Mouse (Mus musculus): Measurements from ENCODE around the gene Stil. TPM values are rescaled to one million over a fixed set of nuclear protein-coding genes. Genes with fewer than 3 reads are reported as not detected.

Stil gene
- polyA plus RNA-seq, 1 experiment from 2014 or later, result 16.2 TPM

DNA sequence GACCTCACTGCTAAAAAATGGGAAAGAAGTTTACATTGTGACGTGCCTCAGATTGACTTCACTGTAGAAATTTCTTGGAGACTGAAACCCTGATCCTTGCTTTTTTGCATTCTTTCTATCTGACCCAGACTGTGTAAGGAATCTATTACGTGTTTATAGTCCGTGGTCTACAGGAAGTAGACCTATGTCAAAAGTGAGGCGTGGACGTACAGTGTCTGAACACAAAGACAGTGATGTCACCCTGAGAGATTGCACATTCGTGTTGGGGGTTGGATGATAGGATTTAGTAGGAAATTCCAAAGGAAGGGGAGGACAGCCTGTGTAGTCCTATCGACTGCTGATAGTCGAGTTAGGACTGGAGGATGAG, 453 bp downstream of the Stil start:
- WGBS, result 0% methylated on average over 8 of the region's 8 CpGs
- peak; percentile 2; the same call in 1 of the 2 replicates for ATAC-seq (ENCODE audit: insufficient number of reproducible peaks, insufficient read depth, low FRiP score, low read depth)

GRCm38 (mm10) chr4:115014276-115014675, 14.3 kb downstream of the Stil start:
- peaks cover 40% of the 10 kb centered on the region for H3K36me3 ChIP-seq (ENCODE audit: control insufficient read depth, insufficient read depth, low read length)
- H3K27me3 ChIP-seq (ENCODE audit: control insufficient read depth, insufficient read depth, low read length), result no peaks in the 10 kb centered on the region
- no peaks in the 10 kb centered on the region for H3K9me3 ChIP-seq (ENCODE audit: control insufficient read depth, low read depth, low read length)
- H3K4me1 ChIP-seq (ENCODE audit: control insufficient read depth, insufficient read depth, low read length), result no peaks in the 10 kb centered on the region
- no peak overlapping the region for H3K27ac ChIP-seq (ENCODE audit: low read length)
- WGBS, result 92% methylated on average over 3 of the region's 3 CpGs
- H3K9ac ChIP-seq (replicated peaks; ENCODE audit: low read depth, low read length), result no peak overlapping the region
- no peak overlapping the region for H3K4me2 ChIP-seq (replicated peaks; ENCODE audit: low read depth, low read length)
- no peak overlapping the region for H3K4me3 ChIP-seq (ENCODE audit: low read depth, low read length)
- ATAC-seq (ENCODE audit: insufficient number of reproducible peaks, insufficient read depth, low FRiP score, low read depth), result no peak

More for the DNA sequence above, 453 bp downstream of the Stil start:
- Histone ChIP-seq H3K4me2 (replicated peaks; ENCODE audit: low read depth, low read length) (peak overlapping the region; percentile 72), H3K4me1 (ENCODE audit: control insufficient read depth, insufficient read depth, low read length) (peaks cover 13% of the 10 kb centered on the region; the same call in 1 of the 2 replicates), H3K9ac (replicated peaks; ENCODE audit: low read depth, low read length) (peak overlapping the region; percentile 61), H3K27ac (ENCODE audit: low read length) (peak overlapping the region; percentile 75), H3K9me3 (ENCODE audit: control insufficient read depth, low read depth, low read length) (no peaks in the 10 kb centered on the region), H3K4me3 (ENCODE audit: low read depth, low read length) (peak overlapping the region; percentile 70), H3K27me3 (ENCODE audit: control insufficient read depth, insufficient read depth, low read length) (no peaks in the 10 kb centered on the region), H3K36me3 (ENCODE audit: control insufficient read depth, insufficient read depth, low read length) (peaks cover 6% of the 10 kb centered on the region)

DNA sequence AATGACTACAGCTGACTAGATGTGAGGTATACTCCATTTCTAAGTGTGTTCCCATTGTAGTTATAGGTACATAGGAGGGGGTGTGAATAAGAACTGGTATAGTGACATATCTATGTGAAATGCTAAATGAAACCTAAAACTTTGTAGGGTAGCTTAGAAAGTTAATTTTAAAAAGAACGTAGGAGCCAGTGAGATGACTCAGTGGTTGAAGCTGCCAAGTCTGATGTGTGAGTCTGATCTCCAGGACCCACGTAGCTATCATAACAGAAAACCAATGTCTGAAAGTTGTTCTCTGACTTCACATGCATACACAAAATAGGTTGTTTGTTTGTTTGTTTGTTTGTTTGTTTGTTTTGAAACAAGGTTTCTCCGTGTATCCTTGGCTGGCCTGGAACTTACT, 20.0 kb downstream of the Stil start:
- Histone ChIP-seq H3K27me3 (ENCODE audit: control insufficient read depth, insufficient read depth, low read length) (no peaks in the 10 kb centered on the region), H3K4me3 (ENCODE audit: low read depth, low read length) (no peak overlapping the region), H3K36me3 (ENCODE audit: control insufficient read depth, insufficient read depth, low read length) (peaks cover 39% of the 10 kb centered on the region), H3K9me3 (ENCODE audit: control insufficient read depth, low read depth, low read length) (no peaks in the 10 kb centered on the region), H3K9ac (replicated peaks; ENCODE audit: low read depth, low read length) (no peak overlapping the region), H3K4me2 (replicated peaks; ENCODE audit: low read depth, low read length) (no peak overlapping the region), H3K27ac (ENCODE audit: low read length) (no peak overlapping the region), H3K4me1 (ENCODE audit: control insufficient read depth, insufficient read depth, low read length) (no peaks in the 10 kb centered on the region)
- no peak for ATAC-seq (ENCODE audit: insufficient number of reproducible peaks, insufficient read depth, low FRiP score, low read depth)
- 89% methylated on average over 3 of the region's 3 CpGs for WGBS

DNA sequence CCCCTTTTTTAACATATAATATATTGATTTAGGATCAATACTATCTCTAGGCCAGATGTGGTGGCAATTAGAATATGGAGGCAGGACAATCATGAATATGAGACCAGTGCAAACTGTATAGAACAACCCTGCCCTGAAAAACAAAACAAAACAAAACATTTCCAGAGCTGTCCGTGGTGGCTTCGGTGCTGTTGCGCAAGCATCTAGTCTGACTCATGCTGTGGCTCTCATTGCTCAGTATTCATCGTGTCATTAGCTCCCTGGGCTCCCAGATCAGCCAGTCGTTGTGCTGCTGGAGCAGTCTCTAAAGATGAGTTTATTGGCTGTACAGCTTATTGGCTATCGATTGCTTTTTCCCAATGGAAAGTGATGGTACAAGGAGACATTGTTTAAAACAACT, 35.1 kb downstream of the Stil start:
- Histone ChIP-seq H3K36me3 (ENCODE audit: control insufficient read depth, insufficient read depth, low read length) (peaks cover 10% of the 10 kb centered on the region; the same call in 1 of the 2 replicates), H3K27me3 (ENCODE audit: control insufficient read depth, insufficient read depth, low read length) (no peaks in the 10 kb centered on the region), H3K9ac (replicated peaks; ENCODE audit: low read depth, low read length) (no peak overlapping the region), H3K4me3 (ENCODE audit: low read depth, low read length) (no peak overlapping the region), H3K4me2 (replicated peaks; ENCODE audit: low read depth, low read length) (no peak overlapping the region), H3K9me3 (ENCODE audit: control insufficient read depth, low read depth, low read length) (no peaks in the 10 kb centered on the region), H3K27ac (ENCODE audit: low read length) (no peak overlapping the region), H3K4me1 (ENCODE audit: control insufficient read depth, insufficient read depth, low read length) (no peaks in the 10 kb centered on the region)
- no peak for ATAC-seq (ENCODE audit: insufficient number of reproducible peaks, insufficient read depth, low FRiP score, low read depth)
- 82% methylated on average over 6 of the region's 6 CpGs for WGBS

DNA sequence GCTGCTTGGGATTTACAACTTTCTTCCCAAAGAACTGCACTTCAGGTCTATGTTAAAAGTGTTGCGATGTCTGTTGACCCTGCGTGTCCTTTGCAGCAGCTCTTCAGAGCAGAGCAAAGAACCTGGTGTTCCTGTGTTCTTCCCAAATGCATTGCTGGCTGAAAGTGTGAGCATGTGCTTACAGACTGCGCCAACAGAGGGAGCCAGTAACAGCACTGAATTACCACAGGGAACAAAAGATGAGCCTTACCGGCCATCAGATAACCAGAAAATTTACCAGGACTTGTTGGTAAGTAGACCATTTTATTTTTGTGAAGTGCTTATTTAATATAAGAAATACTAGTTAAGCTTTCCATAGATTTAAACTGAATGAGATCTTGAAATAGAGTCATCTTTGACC, 38.3 kb downstream of the Stil start:
- Histone ChIP-seq H3K27ac (ENCODE audit: low read length) (no peak overlapping the region), H3K4me1 (ENCODE audit: control insufficient read depth, insufficient read depth, low read length) (no peaks in the 10 kb centered on the region), H3K4me3 (ENCODE audit: low read depth, low read length) (no peak overlapping the region), H3K36me3 (ENCODE audit: control insufficient read depth, insufficient read depth, low read length) (peaks cover 26% of the 10 kb centered on the region; the same call in 1 of the 2 replicates), H3K9ac (replicated peaks; ENCODE audit: low read depth, low read length) (no peak overlapping the region), H3K9me3 (ENCODE audit: control insufficient read depth, low read depth, low read length) (no peaks in the 10 kb centered on the region), H3K4me2 (replicated peaks; ENCODE audit: low read depth, low read length) (no peak overlapping the region), H3K27me3 (ENCODE audit: control insufficient read depth, insufficient read depth, low read length) (no peaks in the 10 kb centered on the region)
- ATAC-seq (ENCODE audit: insufficient number of reproducible peaks, insufficient read depth, low FRiP score, low read depth), result no peak
- 34% methylated on average over 4 of the region's 4 CpGs for WGBS

GRCm38 (mm10) chr4:115045621-115046020, 45.7 kb downstream of the Stil start:
- WGBS, result 85% methylated on average over 3 of the region's 3 CpGs
- Histone ChIP-seq H3K4me2 (replicated peaks; ENCODE audit: low read depth, low read length) (no peak overlapping the region), H3K4me3 (ENCODE audit: low read depth, low read length) (no peak overlapping the region), H3K9ac (replicated peaks; ENCODE audit: low read depth, low read length) (no peak overlapping the region), H3K4me1 (ENCODE audit: control insufficient read depth, insufficient read depth, low read length) (no peaks in the 10 kb centered on the region), H3K27ac (ENCODE audit: low read length) (no peak overlapping the region), H3K9me3 (ENCODE audit: control insufficient read depth, low read depth, low read length) (no peaks in the 10 kb centered on the region), H3K36me3 (ENCODE audit: control insufficient read depth, insufficient read depth, low read length) (peaks cover 10% of the 10 kb centered on the region; the same call in 1 of the 2 replicates), H3K27me3 (ENCODE audit: control insufficient read depth, insufficient read depth, low read length) (0 out of 2 replicates have a peak, but pooled peaks cover 7% of the 10 kb centered on the region)
- no peak for ATAC-seq (ENCODE audit: insufficient number of reproducible peaks, insufficient read depth, low FRiP score, low read depth)

DNA sequence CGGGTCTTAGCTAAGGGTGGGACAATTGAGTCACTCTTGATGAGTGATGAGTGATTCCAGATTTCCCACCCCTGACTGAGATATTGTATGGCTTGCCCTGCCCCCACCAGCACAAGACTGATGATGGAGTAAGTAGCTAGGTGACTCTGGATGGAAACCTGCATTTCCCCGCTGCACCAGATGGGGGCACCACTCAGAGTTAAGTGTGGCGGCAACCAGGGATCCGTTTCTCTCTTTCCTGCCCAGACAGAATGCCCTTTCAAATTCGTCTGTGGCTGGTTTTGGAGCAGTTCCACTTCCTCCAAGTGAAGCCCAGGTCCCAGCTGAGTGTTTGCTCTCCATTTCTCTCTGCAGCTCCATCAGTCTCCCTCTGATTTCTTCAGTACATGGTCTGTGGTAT, 47.8 kb downstream of the Stil start:
- H3K4me1 ChIP-seq (ENCODE audit: control insufficient read depth, insufficient read depth, low read length), result peaks cover 4% of the 10 kb centered on the region; the same call in 1 of the 2 replicates
- no peak overlapping the region for H3K4me3 ChIP-seq (ENCODE audit: low read depth, low read length)
- 8% methylated on average over 5 of the region's 5 CpGs for WGBS
- H3K27ac ChIP-seq (ENCODE audit: low read length), result no peak overlapping the region
- H3K4me2 ChIP-seq (replicated peaks; ENCODE audit: low read depth, low read length), result no peak overlapping the region
- H3K9ac ChIP-seq (replicated peaks; ENCODE audit: low read depth, low read length), result no peak overlapping the region
- H3K9me3 ChIP-seq (ENCODE audit: control insufficient read depth, low read depth, low read length), result no peaks in the 10 kb centered on the region
- no peaks in the 10 kb centered on the region for H3K36me3 ChIP-seq (ENCODE audit: control insufficient read depth, insufficient read depth, low read length)
- peak; percentile 46; the same call in 1 of the 2 replicates for ATAC-seq (ENCODE audit: insufficient number of reproducible peaks, insufficient read depth, low FRiP score, low read depth)
- H3K27me3 ChIP-seq (ENCODE audit: control insufficient read depth, insufficient read depth, low read length), result peaks cover 23% of the 10 kb centered on the region; the same call in 1 of the 2 replicates

GRCm38 (mm10) chr4:115048190-115048589, 48.2 kb downstream of the Stil start:
- H3K4me3 ChIP-seq (ENCODE audit: low read depth, low read length), result no peak overlapping the region
- no peak overlapping the region for H3K27ac ChIP-seq (ENCODE audit: low read length)
- 67% methylated on average over 8 of the region's 8 CpGs for WGBS
- H3K4me2 ChIP-seq (replicated peaks; ENCODE audit: low read depth, low read length), result no peak overlapping the region
- H3K9ac ChIP-seq (replicated peaks; ENCODE audit: low read depth, low read length), result no peak overlapping the region
- peaks cover 5% of the 10 kb centered on the region; the same call in 1 of the 2 replicates for H3K4me1 ChIP-seq (ENCODE audit: control insufficient read depth, insufficient read depth, low read length)
- no peaks in the 10 kb centered on the region for H3K9me3 ChIP-seq (ENCODE audit: control insufficient read depth, low read depth, low read length)
- H3K27me3 ChIP-seq (ENCODE audit: control insufficient read depth, insufficient read depth, low read length), result peaks cover 23% of the 10 kb centered on the region; the same call in 1 of the 2 replicates
- H3K36me3 ChIP-seq (ENCODE audit: control insufficient read depth, insufficient read depth, low read length), result no peaks in the 10 kb centered on the region
- ATAC-seq (ENCODE audit: insufficient number of reproducible peaks, insufficient read depth, low FRiP score, low read depth), result no peak

DNA sequence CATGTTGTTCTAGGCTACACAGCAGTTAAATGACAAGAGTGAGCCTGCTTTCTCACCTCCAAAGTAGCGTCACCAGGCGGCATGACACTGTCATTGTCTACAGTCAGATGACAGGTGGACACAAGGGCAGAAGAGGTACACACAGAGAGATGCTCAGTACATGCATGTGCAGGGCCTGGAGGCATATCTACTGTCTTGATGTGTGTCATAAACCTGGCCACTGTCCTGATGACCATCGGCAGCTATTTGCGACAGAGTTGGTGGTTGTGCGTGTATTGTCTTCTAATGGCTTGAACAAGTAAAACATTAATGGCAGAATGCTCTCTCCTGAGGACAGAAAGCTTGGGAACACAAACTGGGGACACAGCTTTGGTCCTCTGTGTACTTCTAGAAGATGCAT, 51.3 kb downstream of the Stil start:
- Histone ChIP-seq H3K4me3 (ENCODE audit: low read depth, low read length) (no peak overlapping the region), H3K4me1 (ENCODE audit: control insufficient read depth, insufficient read depth, low read length) (peaks cover 5% of the 10 kb centered on the region; the same call in 1 of the 2 replicates)
- ATAC-seq (ENCODE audit: insufficient number of reproducible peaks, insufficient read depth, low FRiP score, low read depth), result no peak

More for the DNA sequence above, 51.3 kb downstream of the Stil start:
- Histone ChIP-seq H3K36me3 (ENCODE audit: control insufficient read depth, insufficient read depth, low read length) (no peaks in the 10 kb centered on the region), H3K27me3 (ENCODE audit: control insufficient read depth, insufficient read depth, low read length) (peaks cover 41% of the 10 kb centered on the region), H3K9me3 (ENCODE audit: control insufficient read depth, low read depth, low read length) (no peaks in the 10 kb centered on the region), H3K27ac (ENCODE audit: low read length) (no peak overlapping the region), H3K9ac (replicated peaks; ENCODE audit: low read depth, low read length) (no peak overlapping the region), H3K4me2 (replicated peaks; ENCODE audit: low read depth, low read length) (no peak overlapping the region)
- 68% methylated on average over 5 of the region's 5 CpGs for WGBS
